Mouse (Mus musculus): Measurements from ENCODE around the gene Mtrf1. TPM values are rescaled to one million over a fixed set of nuclear protein-coding genes. Genes with fewer than 3 reads are reported as not detected.
"Not testable (repeated sequence)": the region's sequence is repeated elsewhere in the genome, so short reads cannot be mapped to it uniquely, and the experiment has no call there.

Gene Mtrf1
- polyA plus RNA-seq, 1 experiment from 2014 or later: 7.6 TPM

DNA sequence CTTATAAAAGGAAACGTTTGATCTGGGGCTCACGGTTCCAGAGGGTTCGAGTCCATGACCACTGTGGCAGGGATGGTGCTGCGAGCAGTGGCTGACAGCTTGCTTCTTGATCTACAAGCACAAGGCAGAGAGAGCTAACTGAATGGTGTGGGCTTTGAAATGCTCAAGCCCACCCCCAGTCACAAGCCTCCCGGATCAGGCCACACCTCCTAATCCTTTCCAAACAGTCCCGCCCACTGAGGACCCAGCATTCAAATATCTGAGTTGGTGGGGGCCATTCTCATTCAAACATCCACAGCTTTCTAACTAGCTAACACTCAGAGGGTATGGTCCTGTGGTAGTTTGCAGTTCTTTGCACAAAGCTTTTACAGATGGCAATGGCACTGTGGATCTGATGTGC, 15.5 kb downstream of the Mtrf1 start:
- no peak overlapping the region for H3K4me3 ChIP-seq (ENCODE audit: low read depth, low read length)
- H3K27me3 ChIP-seq (replicated peaks; ENCODE audit: insufficient read depth, low read length): no peaks in the 10 kb centered on the region
- WGBS: 82% methylated on average over 6 of the region's 6 CpGs
- H3K9me3 ChIP-seq (ENCODE audit: low read length): no peaks in the 10 kb centered on the region
- TF ChIP-seq EP300 (IDR thresholded peaks at IDR 0.05) (no peak), CTCF (IDR thresholded peaks at IDR 0.05) (no peak)
- H3K4me2 ChIP-seq (replicated peaks; ENCODE audit: low read depth, low read length): no peak overlapping the region
- ATAC-seq (no peak), DNase-seq (ENCODE audit: low spot score) (no peak)
- H3K36me3 ChIP-seq (ENCODE audit: insufficient read depth, low read length): no peaks in the 10 kb centered on the region
- no peak overlapping the region for H3K27ac ChIP-seq (ENCODE audit: low read length)
- no peaks in the 10 kb centered on the region for H3K4me1 ChIP-seq (ENCODE audit: insufficient read depth, low read depth, low read length)
- H3K9ac ChIP-seq (replicated peaks; ENCODE audit: low read depth): no peak overlapping the region

- no peaks in the 10 kb centered on the region for H3K27me3 ChIP-seq (replicated peaks; ENCODE audit: insufficient read depth, low read length)
- no peaks in the 10 kb centered on the region for H3K4me1 ChIP-seq (ENCODE audit: insufficient read depth, low read depth, low read length)
- no peak for DNase-seq (ENCODE audit: low spot score)
- no peak overlapping the region for H3K4me3 ChIP-seq (ENCODE audit: low read depth, low read length)
- no peak for ATAC-seq
- no peaks in the 10 kb centered on the region; the same call in 1 of the 2 replicates for H3K36me3 ChIP-seq (ENCODE audit: insufficient read depth, low read length)
- no peaks in the 10 kb centered on the region for H3K9me3 ChIP-seq (ENCODE audit: low read length)
- TF ChIP-seq EP300 (IDR thresholded peaks at IDR 0.05) (no peak), CTCF (IDR thresholded peaks at IDR 0.05) (no peak)
- no peak overlapping the region for H3K27ac ChIP-seq (ENCODE audit: low read length)
- no peak overlapping the region for H3K4me2 ChIP-seq (replicated peaks; ENCODE audit: low read depth, low read length)
- no peak overlapping the region for H3K9ac ChIP-seq (replicated peaks; ENCODE audit: low read depth)
- 64% methylated on average over 20 of the region's 20 CpGs for WGBS
These were observed 22.6 kb downstream of the Mtrf1 start for GRCm38 (mm10) chr14:79420083-79420685.

DNA sequence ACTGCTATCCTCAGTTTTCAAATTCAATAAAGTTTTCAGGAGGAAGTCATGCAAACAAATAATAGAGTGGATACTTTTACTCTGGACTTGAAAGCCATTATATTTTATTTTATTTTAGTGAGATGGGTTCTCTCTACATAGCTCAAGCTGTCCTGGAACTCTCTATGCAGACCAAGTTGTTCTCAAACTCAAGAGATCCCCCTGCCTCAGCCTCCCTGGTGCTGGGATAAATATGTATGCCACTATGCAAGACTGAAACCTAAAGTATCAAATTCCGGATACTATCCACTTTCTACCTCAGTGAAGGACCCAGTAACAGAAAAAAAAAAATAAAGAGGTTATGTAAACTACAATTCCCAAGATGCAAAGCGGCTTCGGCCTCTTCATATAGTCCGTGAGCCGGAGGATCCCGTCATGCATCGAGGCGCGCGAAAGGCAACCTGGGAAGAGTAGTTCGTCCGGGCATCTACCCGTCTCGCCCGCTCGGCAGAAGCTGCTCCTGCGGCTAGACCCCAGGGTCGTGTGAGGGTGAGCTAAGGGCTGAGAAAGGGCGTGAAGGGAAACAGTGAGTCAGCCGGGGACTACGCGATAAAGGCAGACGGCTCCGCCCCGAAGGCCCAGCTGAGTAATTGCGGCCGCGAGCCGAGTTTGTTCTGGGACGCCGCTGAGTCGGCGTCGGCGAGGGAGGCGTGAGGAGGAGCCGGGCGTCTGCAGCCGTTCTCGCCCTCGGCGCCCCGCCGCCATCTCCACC, 28.6 kb downstream of the Mtrf1 start, which contains the start of gene Kbtbd7:
Kbtbd7 (plus strand) TSS at position 533 of the 751 bp plus-strand sequence.
- peak; percentile 100 for ATAC-seq
- TF ChIP-seq CTCF (IDR thresholded peaks at IDR 0.05): no peak
- TF ChIP-seq EP300 (IDR thresholded peaks at IDR 0.05): peak; percentile 84
- DNase-seq (ENCODE audit: low spot score): peak; percentile 99
- H3K27me3 ChIP-seq (replicated peaks; ENCODE audit: insufficient read depth, low read length): no peaks in the 10 kb centered on the region
- no peaks in the 10 kb centered on the region for H3K9me3 ChIP-seq (ENCODE audit: low read length)
- no peaks in the 10 kb centered on the region; the same call in 1 of the 2 replicates for H3K36me3 ChIP-seq (ENCODE audit: insufficient read depth, low read length)
- WGBS: 1% methylated on average over 34 of the region's 44 CpGs
- H3K4me1 ChIP-seq (ENCODE audit: insufficient read depth, low read depth, low read length): no peaks in the 10 kb centered on the region
- H3K4me3 ChIP-seq (ENCODE audit: low read depth, low read length): peak within 1 kb of the TSS; percentile 34
- H3K4me2 ChIP-seq (replicated peaks; ENCODE audit: low read depth, low read length): peak within 1 kb of the TSS; percentile 44
- peak within 1 kb of the TSS; percentile 74 for H3K27ac ChIP-seq (ENCODE audit: low read length)
- H3K9ac ChIP-seq (replicated peaks; ENCODE audit: low read depth): no peak within 1 kb of the TSS

DNA sequence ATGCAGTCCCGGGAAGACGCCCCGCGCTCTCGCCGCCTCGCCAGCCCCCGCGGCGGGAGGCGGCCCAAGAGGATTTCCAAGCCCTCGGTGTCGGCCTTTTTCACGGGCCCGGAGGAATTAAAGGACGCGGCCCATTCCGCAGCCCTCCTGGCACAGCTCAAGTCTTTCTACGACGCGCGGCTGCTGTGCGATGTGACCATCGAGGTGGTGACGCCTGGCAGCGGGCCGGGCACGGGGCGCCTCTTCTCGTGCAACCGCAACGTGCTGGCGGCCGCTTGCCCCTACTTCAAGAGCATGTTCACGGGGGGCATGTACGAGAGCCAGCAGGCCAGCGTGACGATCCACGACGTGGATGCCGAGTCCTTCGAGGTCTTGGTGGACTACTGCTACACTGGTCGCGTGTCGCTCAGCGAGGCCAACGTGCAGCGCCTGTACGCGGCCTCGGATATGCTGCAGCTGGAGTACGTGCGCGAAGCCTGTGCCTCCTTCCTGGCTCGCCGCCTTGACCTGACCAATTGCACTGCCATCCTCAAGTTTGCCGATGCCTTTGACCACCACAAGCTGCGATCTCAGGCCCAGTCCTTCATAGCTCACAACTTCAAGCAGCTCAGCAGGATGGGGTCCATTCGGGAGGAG, 29.3 kb downstream of the Mtrf1 start:
- H3K4me2 ChIP-seq (replicated peaks; ENCODE audit: low read depth, low read length): peak overlapping the region; percentile 44
- H3K4me3 ChIP-seq (ENCODE audit: low read depth, low read length): peak overlapping the region; percentile 34
- not testable (repeated sequence) for H3K9ac ChIP-seq (replicated peaks; ENCODE audit: low read depth); H3K4me1 ChIP-seq (ENCODE audit: insufficient read depth, low read depth, low read length); H3K36me3 ChIP-seq (ENCODE audit: insufficient read depth, low read length); H3K27me3 ChIP-seq (replicated peaks; ENCODE audit: insufficient read depth, low read length); DNase-seq (ENCODE audit: low spot score); H3K9me3 ChIP-seq (ENCODE audit: low read length)
- H3K27ac ChIP-seq (ENCODE audit: low read length): peak overlapping the region; percentile 74
- WGBS: 27% methylated on average over 3 of the region's 59 CpGs
- peak; percentile 46 for ATAC-seq

GRCm38 (mm10) chr14:79434068-79434467, 36.5 kb downstream of the Mtrf1 start:
- no peaks in the 10 kb centered on the region for H3K4me1 ChIP-seq (ENCODE audit: insufficient read depth, low read depth, low read length)
- no peak overlapping the region for H3K27ac ChIP-seq (ENCODE audit: low read length)
- 55% methylated on average over 1 of the region's 1 CpGs for WGBS
- no peaks in the 10 kb centered on the region for H3K36me3 ChIP-seq (ENCODE audit: insufficient read depth, low read length)
- no peak for ATAC-seq
- no peak overlapping the region for H3K9ac ChIP-seq (replicated peaks; ENCODE audit: low read depth)
- H3K4me3 ChIP-seq (ENCODE audit: low read depth, low read length): no peak overlapping the region
- no peaks in the 10 kb centered on the region for H3K9me3 ChIP-seq (ENCODE audit: low read length)
- no peak for TF ChIP-seq EP300 (IDR thresholded peaks at IDR 0.05)
- DNase-seq (ENCODE audit: low spot score): no peak
- H3K4me2 ChIP-seq (replicated peaks; ENCODE audit: low read depth, low read length): no peak overlapping the region
- no peaks in the 10 kb centered on the region for H3K27me3 ChIP-seq (replicated peaks; ENCODE audit: insufficient read depth, low read length)

DNA sequence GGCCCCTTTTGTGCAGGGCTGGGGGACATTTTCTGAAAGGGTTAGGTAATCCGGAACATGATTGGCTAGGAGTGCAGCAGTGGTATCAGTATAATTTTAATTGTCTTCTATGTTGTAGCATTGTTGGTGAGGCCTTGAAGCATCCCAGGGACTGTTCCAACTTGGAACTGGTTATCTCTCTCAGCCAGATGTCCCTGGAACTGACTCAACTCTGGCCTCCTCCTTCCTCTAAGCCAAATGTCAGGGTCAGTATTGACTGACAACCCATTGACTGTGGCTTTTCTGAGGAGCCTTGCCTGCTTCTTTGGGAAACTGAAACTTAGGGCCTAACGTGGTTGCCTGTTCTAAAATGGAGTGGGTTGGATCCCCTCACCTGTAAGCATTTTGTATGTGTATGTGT, 43.1 kb downstream of the Mtrf1 start:
- H3K36me3 ChIP-seq (ENCODE audit: insufficient read depth, low read length): no peaks in the 10 kb centered on the region
- H3K9ac ChIP-seq (replicated peaks; ENCODE audit: low read depth): no peak overlapping the region
- no peaks in the 10 kb centered on the region for H3K9me3 ChIP-seq (ENCODE audit: low read length)
- WGBS: 86% methylated on average over 2 of the region's 2 CpGs
- H3K4me3 ChIP-seq (ENCODE audit: low read depth, low read length): no peak overlapping the region
- no peak for DNase-seq (ENCODE audit: low spot score)
- no peak for TF ChIP-seq EP300 (IDR thresholded peaks at IDR 0.05)
- TF ChIP-seq CTCF (IDR thresholded peaks at IDR 0.05): no peak
- H3K27me3 ChIP-seq (replicated peaks; ENCODE audit: insufficient read depth, low read length): no peaks in the 10 kb centered on the region
- no peaks in the 10 kb centered on the region for H3K4me1 ChIP-seq (ENCODE audit: insufficient read depth, low read depth, low read length)
- ATAC-seq: no peak
- no peak overlapping the region for H3K4me2 ChIP-seq (replicated peaks; ENCODE audit: low read depth, low read length)
- H3K27ac ChIP-seq (ENCODE audit: low read length): no peak overlapping the region
